Mouse (Mus musculus) bone marrow, adult 2 months (tissue): ENCODE measurements around the gene Gm49711. TPM values are rescaled to one million over a fixed set of nuclear protein-coding genes. Genes with fewer than 3 reads are reported as not detected.

Experiments used
- H3K27ac ChIP-seq: fragments of 200-500 bp; 2 replicates; pipeline ENCODE4 v1.5.1; 2012; ENCODE audit warnings: low read depth, mild to moderate bottlenecking, control low read depth, inconsistent platforms, low read length; ENCODE audit not compliant: control insufficient read depth, poor library complexity, insufficient read depth
- H3K4me1 ChIP-seq: fragments of 200-500 bp; 2 replicates; pipeline ENCODE4 v1.6.1; 2011; ENCODE audit warnings: low read length; ENCODE audit not compliant: control insufficient read depth, insufficient read depth
- H3K4me3 ChIP-seq: fragments of 200-500 bp; replicated peaks from 2 replicates; pipeline ENCODE3; 2011; ENCODE audit warnings: mild to moderate bottlenecking, low read depth, low read length, control low read depth; ENCODE audit not compliant: control insufficient read depth
- CTCF ChIP-seq: fragments of 200-500 bp; IDR thresholded peaks from 2 replicates; pipeline ENCODE4 v1.5.1; 2011; ENCODE audit warnings: low read length, control low read depth; ENCODE audit not compliant: control insufficient read depth, insufficient read depth
- POLR2A ChIP-seq: fragments of 200-500 bp; IDR thresholded peaks from 2 replicates; pipeline ENCODE4 v1.6.1; 2011; ENCODE audit warnings: low read depth, mild to moderate bottlenecking, control low read depth, low read length, borderline replicate concordance; ENCODE audit not compliant: control insufficient read depth
- WGBS: fragments of 180-500 bp; shearing (Covaris S2); methylation state at CpG from one replicate; pipeline ENCODE4 v1.1.7; 2018; 5-methylcytosine and 5-hydroxymethylcytosine counted together
- polyA plus RNA-seq: library from polyadenylated mRNA; stranded (reverse); fragments of >200 nt; gene quantifications from 2 replicates; pipeline ENCODE4 v1.2.4, GENCODE M21; 2011; ENCODE audit warnings: low replicate concordance; ENCODE audit not compliant: missing spikeins, insufficient read depth, insufficient read length

Gene Gm49711
- not detected in 2 replicates for polyA plus RNA-seq

DNA sequence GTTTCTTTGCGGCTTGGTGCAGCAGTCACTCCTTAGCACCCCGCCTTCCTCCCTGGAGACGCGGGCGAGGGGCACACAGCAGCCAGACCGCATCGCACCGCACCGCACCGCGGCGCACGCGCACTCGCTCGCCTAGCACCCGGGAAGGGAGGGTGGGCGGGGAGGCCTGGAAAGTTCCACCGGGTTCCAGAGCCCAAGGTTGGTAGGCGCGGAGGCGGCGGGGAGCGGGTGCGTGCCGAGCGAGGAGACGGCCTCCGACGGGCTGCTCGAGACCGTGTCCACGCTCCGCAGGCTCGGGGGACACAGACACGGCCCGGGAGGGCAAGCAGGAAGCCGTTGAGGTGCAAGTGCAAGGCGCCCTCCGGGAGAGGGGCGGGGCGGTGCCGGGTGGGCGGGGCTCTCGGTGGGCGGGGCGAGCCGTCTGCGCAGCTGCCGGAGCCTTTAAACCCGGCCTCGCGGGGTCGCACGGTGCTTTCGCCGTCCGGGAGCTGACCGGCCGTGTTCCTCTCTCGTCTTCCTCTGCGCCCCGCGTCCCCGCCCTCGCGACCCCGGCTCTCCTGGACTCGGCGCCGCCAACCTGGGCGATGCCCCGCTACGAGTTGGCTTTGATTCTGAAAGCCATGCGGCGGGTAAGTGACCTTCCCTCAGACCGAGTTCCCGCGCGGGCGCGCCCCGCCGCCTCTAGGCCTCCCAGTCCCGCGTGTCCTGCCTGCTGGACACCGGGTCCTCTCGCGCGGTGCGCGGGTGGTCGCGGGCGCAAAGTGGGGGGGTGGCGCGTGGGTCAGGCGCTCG, at the start of gene Gm49711, which contains the start of the genes Mrps6 and Slc5a3:
TSS of gene Gm49711 (plus strand) at position 465 of the 792 bp plus-strand sequence.
TSS of gene Mrps6 (plus strand) at position 419 of the 792 bp plus-strand sequence.
TSS of gene Slc5a3 (plus strand) at position 471 of the 792 bp plus-strand sequence.
- no peaks in the 10 kb centered on the region; the same call in 1 of the 2 replicates for H3K4me1 ChIP-seq
- TF ChIP-seq CTCF (no peak), POLR2A (peak; percentile 94)
- peak within 1 kb of the TSS; percentile 86 for H3K4me3 ChIP-seq
- H3K27ac ChIP-seq, result peak within 1 kb of the TSS; percentile 66; the same call in 1 of the 2 replicates
- WGBS, result under 1% methylated on average over 98 of the region's 99 CpGs

DNA sequence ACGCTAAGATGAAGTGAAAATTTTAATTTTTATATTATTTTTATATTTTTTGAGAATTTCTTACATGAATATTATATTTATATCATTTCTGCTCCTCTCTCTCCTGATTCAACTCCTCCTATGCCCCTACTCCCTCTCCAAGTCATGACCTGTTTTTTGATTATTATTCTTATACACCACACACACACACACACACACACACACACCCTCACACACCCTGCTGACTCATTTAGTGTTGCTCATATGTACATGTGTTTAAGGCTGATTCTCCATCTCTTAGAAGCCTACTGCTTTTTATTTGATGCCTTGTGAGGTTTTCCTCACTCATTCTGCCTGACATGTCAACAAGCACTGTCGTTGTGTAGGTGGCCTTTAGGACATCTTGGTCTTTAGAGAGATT, 48.5 kb upstream of the Gm49711 start:
- Histone ChIP-seq H3K4me3 (no peak overlapping the region), H3K27ac (no peak overlapping the region), H3K4me1 (no peaks in the 10 kb centered on the region)
- TF ChIP-seq CTCF (no peak), POLR2A (no peak)
- WGBS, result 89% methylated on average over 2 of the region's 2 CpGs

DNA sequence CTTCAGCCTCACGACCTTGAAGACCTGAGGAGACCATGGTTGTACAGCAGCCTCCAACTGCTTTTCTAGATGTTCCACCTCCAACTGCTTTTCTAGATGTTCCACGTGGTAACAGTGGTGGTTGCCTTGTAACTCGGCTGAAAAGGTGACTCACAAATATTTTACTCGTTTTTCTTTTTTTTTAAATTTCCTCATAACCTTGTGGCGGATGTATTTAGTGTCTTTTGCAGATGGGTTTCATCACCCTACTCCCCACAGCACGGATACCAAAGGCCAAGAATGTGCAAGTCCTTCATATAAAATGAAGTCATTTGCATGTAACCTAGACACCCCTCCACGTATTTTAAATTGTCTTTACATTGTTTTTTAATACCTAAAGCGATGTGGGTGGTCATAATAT, 41.3 kb upstream of the Gm49711 start:
- Histone ChIP-seq H3K4me3 (no peak overlapping the region), H3K4me1 (peaks cover 5% of the 10 kb centered on the region), H3K27ac (no peak overlapping the region)
- 35% methylated on average over 8 of the region's 8 CpGs for WGBS
- TF ChIP-seq POLR2A (no peak), CTCF (no peak)

DNA sequence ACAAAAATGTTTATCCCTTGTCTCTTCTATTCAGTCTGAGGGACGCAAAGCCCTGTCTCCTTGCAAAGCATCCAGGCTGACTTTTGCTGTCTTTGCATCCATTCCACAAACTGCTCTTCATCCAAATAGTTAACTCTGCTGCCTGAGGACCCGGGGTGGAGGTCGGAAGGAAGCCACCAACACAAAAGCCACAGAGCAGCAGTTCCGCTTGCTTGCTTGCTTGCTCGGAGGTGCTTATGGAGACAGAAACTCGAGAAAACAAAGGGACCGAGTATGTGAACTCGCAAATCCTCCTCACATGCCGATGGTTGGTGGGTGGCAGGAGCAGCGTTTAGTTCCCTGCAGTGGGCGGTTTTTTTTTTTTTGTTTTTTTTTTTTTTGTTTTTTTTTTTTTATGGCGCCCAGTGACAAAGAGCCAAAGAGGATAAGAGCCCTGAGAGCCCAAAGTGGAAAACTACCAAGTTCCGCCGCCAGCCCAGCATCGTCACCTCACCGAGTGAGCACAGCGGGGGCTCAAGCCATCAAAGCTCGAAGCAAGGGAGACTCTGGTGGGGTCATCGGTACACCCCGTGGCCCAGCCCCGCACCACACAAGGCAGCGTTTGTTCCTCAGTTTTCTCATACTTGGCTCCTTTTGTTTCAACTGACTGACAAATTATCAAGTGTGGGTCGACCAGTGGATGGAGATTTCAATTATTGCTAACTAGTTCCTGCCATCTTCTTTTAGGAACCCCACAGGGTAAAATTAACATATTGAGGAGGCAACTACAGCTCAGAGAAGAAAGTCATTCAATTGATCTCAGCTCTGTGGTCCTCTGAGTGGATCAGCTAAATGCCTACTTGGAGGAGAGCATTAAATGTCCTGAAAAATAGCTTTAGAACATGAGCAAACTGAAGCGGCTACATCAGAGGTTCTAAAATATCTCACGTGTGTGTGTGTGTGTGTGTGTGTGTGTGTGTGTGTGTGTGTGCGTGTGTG, 38.7 kb upstream of the Gm49711 start:
- H3K4me1 ChIP-seq, result peaks cover 7% of the 10 kb centered on the region
- no peak overlapping the region; the same call in 1 of the 2 replicates for H3K27ac ChIP-seq
- WGBS, result under 1% methylated on average over 26 of the region's 26 CpGs
- H3K4me3 ChIP-seq, result peak overlapping the region; percentile 50
- TF ChIP-seq POLR2A (no peak), CTCF (no peak)

DNA sequence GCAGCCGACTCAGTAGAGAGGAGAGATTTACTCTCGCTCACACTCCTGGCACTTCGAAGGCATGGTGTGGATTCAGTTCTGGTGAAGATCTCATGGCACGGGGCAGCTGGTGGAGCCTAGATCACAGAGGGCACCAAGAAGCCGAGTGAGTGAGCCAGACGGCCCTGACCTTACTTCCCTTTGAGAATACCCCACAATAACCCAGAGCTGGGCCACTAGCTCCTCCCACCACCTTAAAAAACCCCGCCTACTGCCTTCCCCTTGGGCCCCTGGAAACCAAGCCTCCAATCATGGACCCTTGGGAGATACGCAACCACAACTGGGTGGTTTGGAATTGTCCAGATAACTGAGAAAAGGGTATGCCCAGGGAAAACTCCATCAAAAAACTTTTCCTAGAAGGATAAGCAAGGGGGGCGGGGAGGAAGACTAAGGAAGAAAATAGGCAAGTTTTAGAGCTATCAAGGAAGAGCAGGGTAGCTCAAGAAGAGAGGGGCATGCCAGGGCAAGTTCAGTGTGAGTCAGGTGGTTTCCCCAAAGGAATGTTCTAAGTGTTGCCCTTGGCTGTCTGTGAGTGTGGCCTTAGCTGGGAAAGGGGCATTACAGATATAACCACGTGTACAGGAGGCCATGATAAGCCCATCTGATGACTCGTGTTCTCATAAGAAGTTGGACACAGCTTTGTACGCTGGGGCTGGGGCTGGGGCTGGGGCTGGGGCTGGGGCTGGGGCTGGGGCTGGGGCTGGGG, 36.3 kb upstream of the Gm49711 start:
- H3K4me3 ChIP-seq, result no peak overlapping the region
- peaks cover 7% of the 10 kb centered on the region for H3K4me1 ChIP-seq
- 58% methylated on average over 12 of the region's 12 CpGs for whole genome bisulfite sequencing
- no peak overlapping the region for H3K27ac ChIP-seq
- TF ChIP-seq POLR2A (no peak), CTCF (no peak)

DNA sequence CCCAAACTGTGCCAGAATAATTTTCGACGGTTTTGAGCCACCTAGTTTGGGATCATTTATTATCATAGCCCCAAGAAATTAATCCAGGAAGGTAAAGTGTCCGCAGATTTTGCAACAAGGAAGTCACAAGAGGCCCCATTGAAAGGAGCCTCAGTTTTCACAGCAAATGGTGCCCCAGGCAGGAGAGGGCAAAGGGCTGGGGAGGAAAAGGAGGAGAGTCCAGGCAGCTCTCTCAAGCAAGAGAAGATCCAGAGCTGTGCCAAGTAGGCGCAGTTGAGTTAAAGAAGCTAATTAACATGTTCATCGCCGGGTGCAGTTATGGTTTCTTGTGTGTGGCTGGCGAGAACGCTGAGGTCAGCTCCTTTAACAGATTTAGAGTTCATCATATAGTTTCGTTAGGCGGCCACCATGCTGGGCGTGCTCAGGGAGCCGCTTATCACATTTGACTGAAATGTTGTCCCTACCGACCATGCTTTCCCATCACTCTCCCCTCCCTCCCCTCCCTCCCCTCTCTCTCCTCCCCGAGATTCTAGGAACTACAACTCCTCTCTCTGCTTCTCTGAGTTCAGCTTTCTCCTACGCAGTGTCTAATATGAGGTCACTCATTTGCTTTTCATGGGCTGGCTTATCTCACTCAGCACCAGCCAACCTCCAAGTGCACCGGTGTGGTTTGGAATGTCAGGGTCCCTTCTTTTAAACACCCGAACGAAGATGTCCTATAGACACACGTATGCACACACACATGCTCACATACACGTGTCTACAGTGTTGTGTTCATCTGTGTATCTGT, 35.4 kb upstream of the Gm49711 start:
- TF ChIP-seq CTCF (no peak), POLR2A (no peak)
- no peak overlapping the region for H3K4me3 ChIP-seq
- WGBS, result 66% methylated on average over 20 of the region's 20 CpGs
- no peak overlapping the region; the same call in 1 of the 2 replicates for H3K27ac ChIP-seq
- H3K4me1 ChIP-seq, result peaks cover 5% of the 10 kb centered on the region

DNA sequence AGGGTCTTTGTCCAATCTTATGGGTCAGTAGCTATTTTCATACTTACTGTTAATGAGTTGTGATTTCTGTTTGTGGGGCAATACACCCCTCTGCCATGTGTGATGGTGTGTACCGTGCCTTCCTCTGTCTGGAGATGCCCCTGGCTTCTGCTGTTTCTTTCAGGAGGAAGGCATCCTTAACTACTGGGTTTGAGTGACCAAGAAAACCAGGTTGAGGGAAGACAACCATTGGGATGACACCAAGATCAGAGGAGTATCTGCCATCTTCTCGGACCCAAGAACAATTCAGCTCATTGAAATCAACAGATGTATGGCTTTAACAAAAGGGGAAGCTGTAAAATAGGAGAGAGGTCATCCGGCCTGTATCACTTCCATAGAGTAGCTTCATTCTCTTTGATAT, 24.8 kb upstream of the Gm49711 start:
- Histone ChIP-seq H3K4me3 (no peak overlapping the region), H3K4me1 (no peaks in the 10 kb centered on the region; the same call in 1 of the 2 replicates), H3K27ac (no peak overlapping the region)
- 78% methylated on average over 3 of the region's 3 CpGs for WGBS
- TF ChIP-seq POLR2A (no peak), CTCF (no peak)
